Mouse (Mus musculus) left cerebral cortex, postnatal 14 days (tissue): ENCODE measurements around the gene Gm9639. TPM values are rescaled to one million over a fixed set of nuclear protein-coding genes. Genes with fewer than 3 reads are reported as not detected.
"Not testable (repeated sequence)": the region's sequence is repeated elsewhere in the genome, so short reads cannot be mapped to it uniquely, and the experiment has no call there.

ENCODE experiments used
- DNase-seq, 2 experiments: peaks; one replicate each; pipeline ENCODE4 v3.0.0; 2021 to 2022; ENCODE audit warnings: low spot score in 2 of 2, mixed read lengths in 1 of 2
- intact Hi-C: fragments of 180-260 bp; cut with DNase I; formaldehyde crosslinking; loops from one replicate; pipeline ENCODE4 v1.15.1; 2025
- total RNA-seq, 2 experiments: library from RNA; stranded (reverse); gene quantifications; 2 replicates each; pipeline ENCODE4 v1.2.3; 2021

The Gm9639 gene
- total RNA-seq, 2 experiments from 2014 or later = not detected

GRCm38 (mm10) chr10:77769727-77770126 is 25.1 kb downstream of the Gm9639 start:
- no peak for DNase-seq
- intact Hi-C loops = no loop called here

GRCm38 (mm10) chr10:77759582-77759981 is 35.3 kb downstream of the Gm9639 start, which contains the start of gene Gm3233:
Gm3233 (minus strand) TSS chr10:77759682.
- intact Hi-C loops, DNase-seq: not testable (repeated sequence)

DNA sequence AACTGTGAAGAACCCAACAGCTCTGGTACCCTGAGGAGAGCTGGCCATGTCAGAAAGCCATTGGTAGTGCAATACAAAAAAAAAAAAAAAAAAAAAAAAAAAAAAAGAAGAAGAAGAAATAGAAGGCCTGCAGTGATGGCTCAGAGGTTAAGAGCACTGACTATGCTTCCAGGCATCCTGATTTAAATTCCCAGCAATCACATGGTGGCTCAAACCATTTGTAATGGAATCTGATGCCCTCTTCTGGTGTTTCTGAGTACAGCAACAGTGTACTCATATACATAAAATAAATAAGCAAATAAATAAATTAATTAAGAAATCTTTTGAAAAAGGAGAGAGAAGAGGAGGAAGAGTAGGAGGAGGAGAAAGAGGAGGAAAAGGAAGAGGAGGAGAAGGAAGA is 41.4 kb downstream of the Gm9639 start:
- intact Hi-C loops = no loop called here
- DNase-seq = no peak

DNA sequence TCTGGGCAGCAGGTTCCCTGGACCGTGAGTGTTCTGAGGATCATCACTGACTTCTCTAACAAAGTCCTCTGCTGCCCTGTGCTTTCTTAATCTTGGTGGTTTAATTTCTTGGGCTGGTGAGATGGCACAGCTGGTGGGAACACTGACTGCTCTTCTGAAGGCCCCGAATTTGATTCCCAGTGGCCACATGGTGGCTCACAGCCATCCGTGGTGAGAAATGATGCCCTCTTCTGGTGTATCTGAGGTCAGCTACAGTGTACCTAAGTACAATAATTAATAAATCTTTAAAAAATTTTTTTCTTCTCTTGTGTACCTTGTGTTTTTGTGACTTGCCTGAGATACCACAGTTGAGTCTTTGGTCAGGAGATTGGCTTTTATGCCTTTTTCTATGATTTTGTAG is 42.6 kb downstream of the Gm9639 start:
- intact Hi-C loops, DNase-seq: not testable (repeated sequence)

GRCm38 (mm10) chr10:77751254-77751653 is 43.6 kb downstream of the Gm9639 start, which contains the start of gene Gm9736:
Gm9736 (minus strand) TSS chr10:77751354.
- DNase-seq, intact Hi-C loops: not testable (repeated sequence)

GRCm38 (mm10) chr10:77750686-77751085 is 44.2 kb downstream of the Gm9639 start:
- DNase-seq, intact Hi-C loops: not testable (repeated sequence)

Other genes starting within 250 kb of the Gm9639 start
- 10 to 100 TPM; 74.0 to 75.1 TPM for gene Pttg1ip, start 213.4 kb downstream of the Gm9639 start, total RNA-seq
- 100 to 1,000 TPM; 129 to 135 TPM for gene Sumo3, start 189.0 kb downstream of the Gm9639 start, total RNA-seq
- gene Gm49325, start 188.9 kb downstream of the Gm9639 start, total RNA-seq = 10 to 100 TPM in 1 of 2 experiments, 1 to 10 TPM in 1; 6.7 to 15.7 TPM
- 10 to 100 TPM; 36.3 to 41.6 TPM for gene Ube2g2, start 172.8 kb downstream of the Gm9639 start, total RNA-seq
- under 1 TPM in 1 of 2 experiments, not detected in 1; 0.15 TPM for gene Tspear, start 108.5 kb downstream of the Gm9639 start, total RNA-seq
- not detected for gene Gm19402, start 104.3 kb downstream of the Gm9639 start, total RNA-seq
- not detected for gene Gm9508, start 97.8 kb downstream of the Gm9639 start, total RNA-seq
- gene Gm10272, start 88.5 kb downstream of the Gm9639 start, total RNA-seq = not detected
- gene Gm10024, start 83.6 kb downstream of the Gm9639 start, total RNA-seq = not detected
- not detected for gene Gm10142, start 79.3 kb downstream of the Gm9639 start, total RNA-seq
- not detected for gene Krtap12-1, start 74.5 kb downstream of the Gm9639 start, total RNA-seq
- gene Gm10100, start 68.6 kb downstream of the Gm9639 start, total RNA-seq = not detected
- gene Gm18596, start 52.4 kb downstream of the Gm9639 start, total RNA-seq = not detected
- gene Gm9736, start 43.7 kb downstream of the Gm9639 start, total RNA-seq = not detected
- not detected for gene Gm3233, start 35.4 kb downstream of the Gm9639 start, total RNA-seq
- gene Gm3238, start 23.8 kb downstream of the Gm9639 start, total RNA-seq = not detected
- gene Gm7138, start 18.1 kb downstream of the Gm9639 start, total RNA-seq = not detected
- gene Gm3250, start 12.5 kb downstream of the Gm9639 start, total RNA-seq = not detected
- gene Gm7137, start 6.9 kb downstream of the Gm9639 start, total RNA-seq = not detected
- not detected for gene Gm19668, start 4.1 kb upstream of the Gm9639 start, total RNA-seq
- gene Gm9507, start 16.8 kb upstream of the Gm9639 start, total RNA-seq = not detected
- not detected for gene Gm2696, start 19.6 kb upstream of the Gm9639 start, total RNA-seq
- not detected for gene Krtap10-4, start 32.0 kb upstream of the Gm9639 start, total RNA-seq
- gene Krtap10-10, start 40.9 kb upstream of the Gm9639 start, total RNA-seq = not detected
- not detected for gene Gm36176, start 51.7 kb upstream of the Gm9639 start, total RNA-seq
- not detected for gene Gm10318, start 57.8 kb upstream of the Gm9639 start, total RNA-seq
- not detected for gene Gm3285, start 66.9 kb upstream of the Gm9639 start, total RNA-seq
- 10 to 100 TPM; 19.4 to 20.8 TPM for gene Lrrc3, start 107.5 kb upstream of the Gm9639 start, total RNA-seq
- 10 to 100 TPM; 32.1 to 33.3 TPM for gene Trpm2, start 175.5 kb upstream of the Gm9639 start, total RNA-seq
- gene 1810043G02Rik, start 183.4 kb upstream of the Gm9639 start, total RNA-seq = 10 to 100 TPM; 33.0 to 37.4 TPM
- 100 to 1,000 TPM; 117 to 120 TPM for gene Pfkl, start 215.0 kb upstream of the Gm9639 start, total RNA-seq
- gene Dnmt3l, start 246.9 kb upstream of the Gm9639 start, total RNA-seq = under 1 TPM in 1 of 2 experiments, not detected in 1; 0.33 TPM
- under 1 TPM in 1 of 2 experiments, not detected in 1; 0.27 TPM for gene Aire, start 248.5 kb upstream of the Gm9639 start, total RNA-seq